Mouse (Mus musculus) neural tube, embryonic 13.5 days (tissue): ENCODE data around the gene Ltbp1. TPM values are rescaled to one million over a fixed set of nuclear protein-coding genes. Genes with fewer than 3 reads are reported as not detected.

Experiments
- ATAC-seq: fragments of 200-750 bp; cut with Nextera tagmentation; 2 replicates; pipeline ENCODE4 v1.8.0; 2017; ENCODE audit warnings: low read depth, mild to moderate bottlenecking, moderate TSS enrichment, moderate library complexity
- H3K27ac ChIP-seq: fragments of 300-500 bp; sonication (generic); replicated peaks from 2 replicates; pipeline ENCODE4 v1.5.1; 2015; ENCODE audit warnings: moderate library complexity, mild to moderate bottlenecking, inconsistent platforms
- H3K27me3 ChIP-seq: fragments of 300-500 bp; sonication (generic); 2 replicates; pipeline ENCODE4 v1.6.1; 2015; ENCODE audit warnings: mild to moderate bottlenecking, inconsistent platforms
- H3K36me3 ChIP-seq: fragments of 300-500 bp; sonication (generic); 2 replicates; pipeline ENCODE4 v1.6.1; 2015; ENCODE audit warnings: mild to moderate bottlenecking, inconsistent platforms
- H3K4me1 ChIP-seq: fragments of 300-500 bp; sonication (generic); replicated peaks from 2 replicates; pipeline ENCODE4 v1.6.1; 2015; ENCODE audit warnings: inconsistent platforms
- H3K4me2 ChIP-seq: fragments of 300-500 bp; sonication (generic); 2 replicates; pipeline ENCODE4 v1.6.1; 2015; ENCODE audit warnings: inconsistent platforms, mild to moderate bottlenecking, moderate library complexity
- H3K4me3 ChIP-seq: fragments of 300-500 bp; sonication (generic); 2 replicates; pipeline ENCODE4 v1.5.1; 2015; ENCODE audit warnings: mild to moderate bottlenecking, inconsistent platforms
- H3K9ac ChIP-seq: fragments of 300-500 bp; sonication (generic); 2 replicates; pipeline ENCODE4 v1.6.1; 2015; ENCODE audit warnings: moderate library complexity, mild to moderate bottlenecking, inconsistent platforms
- H3K9me3 ChIP-seq: fragments of 300-500 bp; sonication (generic); 2 replicates; pipeline ENCODE4 v1.6.1; 2016; ENCODE audit warnings: inconsistent platforms
- WGBS: fragments of 180-500 bp; shearing (Covaris S2); methylation state at CpG from one replicate; pipeline ENCODE4 v1.1.7; 2015; 5-methylcytosine and 5-hydroxymethylcytosine counted together
- polyA plus RNA-seq: library from polyadenylated mRNA; unstranded; fragments of >200 nt; fragmentation: Nextera tagmentation; extraction: Ambion mirVana; gene quantifications from 2 replicates; pipeline ENCODE4 v1.2.1, GENCODE M21; 2015

Gene Ltbp1
- polyA plus RNA-seq, 1 experiment from 2014 or later = 2.9 TPM

- WGBS = 57% methylated on average over 1 of the region's 1 CpGs
- H3K27ac ChIP-seq = no peak overlapping the region
- no peaks in the 10 kb centered on the region for H3K36me3 ChIP-seq
- ATAC-seq = no peak
- H3K4me3 ChIP-seq = no peak overlapping the region
- H3K4me1 ChIP-seq = peaks cover 10% of the 10 kb centered on the region; the same call in 1 of the 2 replicates
- H3K9ac ChIP-seq = no peak overlapping the region
- H3K27me3 ChIP-seq = no peaks in the 10 kb centered on the region
- no peak overlapping the region for H3K4me2 ChIP-seq
- no peaks in the 10 kb centered on the region for H3K9me3 ChIP-seq
Observed at GRCm38 (mm10) chr17:75255967-75256366, 250.6 kb downstream of the Ltbp1 start.

- no peak for ATAC-seq
- no peak overlapping the region for H3K4me2 ChIP-seq
- no peak overlapping the region for H3K27ac ChIP-seq
- H3K4me1 ChIP-seq = peaks cover 10% of the 10 kb centered on the region; the same call in 1 of the 2 replicates
- H3K4me3 ChIP-seq = no peak overlapping the region
- H3K9ac ChIP-seq = no peak overlapping the region
- no peaks in the 10 kb centered on the region for H3K27me3 ChIP-seq
- WGBS = 81% methylated on average over 2 of the region's 2 CpGs
- H3K9me3 ChIP-seq = no peaks in the 10 kb centered on the region
- no peaks in the 10 kb centered on the region for H3K36me3 ChIP-seq
Observed at GRCm38 (mm10) chr17:75258427-75258826, 253.1 kb downstream of the Ltbp1 start.

GRCm38 (mm10) chr17:75263336-75263990 lies 258.1 kb downstream of the Ltbp1 start:
- Histone ChIP-seq H3K4me2 (no peak overlapping the region), H3K9ac (no peak overlapping the region), H3K4me3 (no peak overlapping the region), H3K27ac (no peak overlapping the region), H3K36me3 (no peaks in the 10 kb centered on the region), H3K4me1 (no peaks in the 10 kb centered on the region), H3K27me3 (no peaks in the 10 kb centered on the region), H3K9me3 (no peaks in the 10 kb centered on the region)
- no peak for ATAC-seq
- WGBS = 46% methylated on average over 3 of the region's 3 CpGs

- Histone ChIP-seq H3K4me3 (no peak overlapping the region), H3K4me1 (no peaks in the 10 kb centered on the region), H3K4me2 (no peak overlapping the region), H3K36me3 (no peaks in the 10 kb centered on the region), H3K27me3 (no peaks in the 10 kb centered on the region), H3K27ac (no peak overlapping the region), H3K9me3 (no peaks in the 10 kb centered on the region), H3K9ac (no peak overlapping the region)
- WGBS = 90% methylated on average over 4 of the region's 4 CpGs
- ATAC-seq = no peak
Observed at GRCm38 (mm10) chr17:75268506-75268905, 263.1 kb downstream of the Ltbp1 start.

GRCm38 (mm10) chr17:75272446-75272845 lies 267.1 kb downstream of the Ltbp1 start:
- WGBS = 96% methylated on average over 3 of the region's 3 CpGs
- no peaks in the 10 kb centered on the region for H3K36me3 ChIP-seq
- H3K27ac ChIP-seq = no peak overlapping the region
- no peaks in the 10 kb centered on the region for H3K4me1 ChIP-seq
- no peak overlapping the region for H3K4me2 ChIP-seq
- no peaks in the 10 kb centered on the region for H3K9me3 ChIP-seq
- H3K9ac ChIP-seq = no peak overlapping the region
- ATAC-seq = no peak
- no peaks in the 10 kb centered on the region for H3K27me3 ChIP-seq
- no peak overlapping the region for H3K4me3 ChIP-seq

GRCm38 (mm10) chr17:75273272-75273671 lies 267.9 kb downstream of the Ltbp1 start:
- WGBS = 96% methylated on average over 1 of the region's 1 CpGs
- Histone ChIP-seq H3K36me3 (no peaks in the 10 kb centered on the region), H3K9ac (no peak overlapping the region), H3K4me2 (no peak overlapping the region), H3K9me3 (no peaks in the 10 kb centered on the region), H3K4me1 (no peaks in the 10 kb centered on the region), H3K27ac (no peak overlapping the region), H3K4me3 (no peak overlapping the region), H3K27me3 (no peaks in the 10 kb centered on the region)
- ATAC-seq = no peak

GRCm38 (mm10) chr17:75275302-75275701 lies 269.9 kb downstream of the Ltbp1 start:
- Histone ChIP-seq H3K27ac (no peak overlapping the region), H3K4me2 (no peak overlapping the region), H3K9ac (no peak overlapping the region), H3K36me3 (no peaks in the 10 kb centered on the region), H3K9me3 (no peaks in the 10 kb centered on the region), H3K4me1 (no peaks in the 10 kb centered on the region), H3K4me3 (no peak overlapping the region), H3K27me3 (no peaks in the 10 kb centered on the region)
- no peak for ATAC-seq
- WGBS = 79% methylated on average over 6 of the region's 6 CpGs

- Histone ChIP-seq H3K4me3 (no peak overlapping the region), H3K36me3 (no peaks in the 10 kb centered on the region), H3K4me2 (no peak overlapping the region), H3K27ac (no peak overlapping the region), H3K9me3 (no peaks in the 10 kb centered on the region), H3K27me3 (no peaks in the 10 kb centered on the region), H3K9ac (no peak overlapping the region), H3K4me1 (no peaks in the 10 kb centered on the region)
- ATAC-seq = no peak
- WGBS = 90% methylated on average over 1 of the region's 1 CpGs
Observed at GRCm38 (mm10) chr17:75278106-75278505, 272.7 kb downstream of the Ltbp1 start.

- Histone ChIP-seq H3K36me3 (no peaks in the 10 kb centered on the region), H3K9me3 (no peaks in the 10 kb centered on the region), H3K4me2 (no peak overlapping the region), H3K9ac (no peak overlapping the region), H3K4me3 (no peak overlapping the region), H3K4me1 (no peaks in the 10 kb centered on the region), H3K27ac (no peak overlapping the region), H3K27me3 (no peaks in the 10 kb centered on the region)
- no peak for ATAC-seq
- WGBS = 92% methylated on average over 6 of the region's 6 CpGs
Observed at GRCm38 (mm10) chr17:75278561-75278960, 273.2 kb downstream of the Ltbp1 start.

- Histone ChIP-seq H3K4me1 (no peaks in the 10 kb centered on the region), H3K4me3 (no peak overlapping the region), H3K4me2 (no peak overlapping the region), H3K9ac (no peak overlapping the region), H3K27me3 (no peaks in the 10 kb centered on the region), H3K9me3 (no peaks in the 10 kb centered on the region), H3K36me3 (no peaks in the 10 kb centered on the region), H3K27ac (no peak overlapping the region)
- no peak for ATAC-seq
- WGBS = 78% methylated on average over 5 of the region's 5 CpGs
Observed at GRCm38 (mm10) chr17:75281345-75281744, 276.0 kb downstream of the Ltbp1 start.

- ATAC-seq = no peak
- no peak overlapping the region for H3K9ac ChIP-seq
- H3K36me3 ChIP-seq = no peaks in the 10 kb centered on the region
- 87% methylated on average over 9 of the region's 9 CpGs for WGBS
- H3K4me2 ChIP-seq = no peak overlapping the region
- no peak overlapping the region for H3K4me3 ChIP-seq
- no peaks in the 10 kb centered on the region for H3K4me1 ChIP-seq
- no peaks in the 10 kb centered on the region for H3K9me3 ChIP-seq
- H3K27ac ChIP-seq = no peak overlapping the region
- no peaks in the 10 kb centered on the region for H3K27me3 ChIP-seq
Observed at GRCm38 (mm10) chr17:75284876-75285708, 279.7 kb downstream of the Ltbp1 start.

GRCm38 (mm10) chr17:75292986-75293385 lies 287.6 kb downstream of the Ltbp1 start:
- H3K4me1 ChIP-seq = no peaks in the 10 kb centered on the region
- H3K27ac ChIP-seq = no peak overlapping the region
- WGBS = 65% methylated on average over 3 of the region's 3 CpGs
- H3K9me3 ChIP-seq = no peaks in the 10 kb centered on the region
- no peaks in the 10 kb centered on the region for H3K36me3 ChIP-seq
- no peak for ATAC-seq
- H3K27me3 ChIP-seq = no peaks in the 10 kb centered on the region
- no peak overlapping the region for H3K4me3 ChIP-seq
- no peak overlapping the region for H3K4me2 ChIP-seq
- no peak overlapping the region for H3K9ac ChIP-seq
